Mouse (Mus musculus) adrenal gland, adult 18-20 months (tissue): ENCODE measurements around the gene Slc22a2. TPM values are rescaled to one million over a fixed set of nuclear protein-coding genes. Genes with fewer than 3 reads are reported as not detected.

ENCODE experiments used
- DNase-seq, 2 experiments: peaks; one replicate each; pipeline ENCODE4 v3.0.0; 2021 to 2022; ENCODE audit warnings: low spot score in 2 of 2
- total RNA-seq, 2 experiments: library from RNA; stranded (reverse); gene quantifications; 1 replicate in 1 of 2; 2 replicates in 1 of 2; pipeline ENCODE4 v1.2.3; 2021

Slc22a2 gene
- total RNA-seq, 2 experiments from 2014 or later, result 0.43 to 0.61 TPM

- DNase-seq, result no peak
Observed at GRCm38 (mm10) chr17:12677139-12677538, 93.2 kb downstream of the Slc22a2 start.

Other genes with a start within 250 kb of the Slc22a2 start
- under 1 TPM in 1 of 2 experiments, not detected in 1; 0.36 TPM for gene Plg, start 205.5 kb upstream of the Slc22a2 start, total RNA-seq
- 10 to 100 TPM in 1 of 2 experiments, 1 to 10 TPM in 1; 4.5 to 18.4 TPM for gene Slc22a3, start 76.4 kb upstream of the Slc22a2 start, total RNA-seq
- gene Slc22a1, start 91.7 kb downstream of the Slc22a2 start, total RNA-seq, result under 1 TPM in 1 of 2 experiments, not detected in 1; 0.43 TPM
- gene Igf2r, start 185.5 kb downstream of the Slc22a2 start, total RNA-seq, result 10 to 100 TPM; 55.8 to 67.8 TPM